Mouse (Mus musculus): ENCODE data around the gene Klrb1f.
"Not testable (repeated sequence)": the region's sequence is repeated elsewhere in the genome, so short reads cannot be mapped to it uniquely, and the experiment has no call there.

Klrb1f gene

GRCm38 (mm10) chr6:129048857-129049473 is 3.3 kb downstream of the Klrb1f start:
- in situ Hi-C loops (cut with MboI, MseI): no loop called here

- in situ Hi-C loops (cut with MboI, MseI): no loop called here
Measured at GRCm38 (mm10) chr6:129049596-129050251, 4.0 kb downstream of the Klrb1f start.

DNA sequence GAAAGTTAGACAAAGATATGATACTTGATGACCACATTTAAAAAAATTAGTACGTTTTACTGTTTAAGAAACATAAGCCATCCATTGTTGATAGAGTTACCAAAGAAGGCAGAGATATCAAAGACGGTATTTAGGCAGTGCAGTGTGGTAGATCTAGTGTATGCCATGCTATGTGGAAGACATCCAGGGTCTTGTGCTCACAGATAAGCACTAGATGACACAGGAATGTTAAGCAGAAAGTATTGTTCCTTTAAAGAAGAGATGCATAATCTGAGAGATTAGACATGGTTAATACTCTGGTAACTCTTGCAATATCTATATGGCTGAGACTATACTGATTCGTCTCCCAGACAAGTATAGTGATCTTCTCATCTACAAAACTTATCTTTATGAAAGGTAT is 5.4 kb downstream of the Klrb1f start:
- in situ Hi-C loops (cut with MboI, MseI): no loop called here

- in situ Hi-C loops (cut with MboI, MseI): no loop called here
Measured at GRCm38 (mm10) chr6:129051731-129052130, 6.0 kb downstream of the Klrb1f start.

DNA sequence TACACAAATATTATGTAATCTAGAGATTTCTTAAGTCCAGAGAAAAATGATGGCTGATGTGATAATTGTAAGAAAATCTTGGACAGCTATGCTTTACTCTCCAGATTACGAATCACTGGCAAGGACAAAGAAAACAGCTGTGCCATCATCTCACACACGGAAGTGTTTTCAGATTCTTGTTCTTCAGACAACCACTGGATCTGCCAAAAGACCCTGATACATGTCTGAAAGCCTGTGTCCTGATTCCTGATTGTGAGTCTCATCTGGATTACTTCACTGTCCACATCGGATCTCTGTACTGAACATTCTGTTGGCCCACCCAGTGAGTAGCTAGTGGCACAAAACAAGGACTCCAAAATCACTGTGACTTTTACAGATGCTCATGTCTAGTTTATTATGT is 10.5 kb downstream of the Klrb1f start:
- in situ Hi-C loops (cut with MboI, MseI): no loop called here

GRCm38 (mm10) chr6:129058013-129058412 is 12.3 kb downstream of the Klrb1f start:
- in situ Hi-C loops (cut with MboI, MseI): no loop called here

GRCm38 (mm10) chr6:129065407-129065806 is 19.7 kb downstream of the Klrb1f start:
- in situ Hi-C loops (cut with MboI, MseI): loop anchor here (5.0 kb wide), 2 partner anchors 213 to 297 kb away; no protein-coding TSS in a partner anchor

DNA sequence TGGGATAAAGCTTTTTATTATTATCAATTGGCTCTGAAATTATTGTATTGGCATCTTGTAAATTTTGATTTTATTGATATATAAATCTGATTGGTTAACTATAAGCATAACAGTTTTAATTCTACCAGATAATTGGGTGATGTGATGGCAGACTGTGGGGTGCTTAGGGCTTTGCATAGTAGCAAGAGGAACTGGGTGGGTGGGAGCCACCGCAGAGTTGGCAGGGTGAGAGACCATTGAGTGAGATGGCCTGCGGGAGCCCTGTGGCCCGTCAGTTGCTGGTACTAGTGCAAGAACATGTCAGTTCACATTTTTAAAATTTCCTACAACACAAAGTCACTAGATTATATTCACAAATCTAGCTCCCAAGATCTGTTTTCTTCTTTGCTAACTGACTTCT is 20.2 kb downstream of the Klrb1f start:
- in situ Hi-C loops (cut with MboI, MseI): loop anchor here (5.0 kb wide), 2 partner anchors 214 to 296 kb away; no protein-coding TSS in a partner anchor

- in situ Hi-C loops (cut with MboI, MseI): loop anchor here (5.0 kb wide), 2 partner anchors 214 to 296 kb away; no protein-coding TSS in a partner anchor
Measured at GRCm38 (mm10) chr6:129066530-129066929, 20.8 kb downstream of the Klrb1f start.

- in situ Hi-C loops (cut with MboI, MseI): loop anchor here (5.0 kb wide), 2 partner anchors 215 to 295 kb away; no protein-coding TSS in a partner anchor
Measured at GRCm38 (mm10) chr6:129066986-129067385, 21.3 kb downstream of the Klrb1f start.

DNA sequence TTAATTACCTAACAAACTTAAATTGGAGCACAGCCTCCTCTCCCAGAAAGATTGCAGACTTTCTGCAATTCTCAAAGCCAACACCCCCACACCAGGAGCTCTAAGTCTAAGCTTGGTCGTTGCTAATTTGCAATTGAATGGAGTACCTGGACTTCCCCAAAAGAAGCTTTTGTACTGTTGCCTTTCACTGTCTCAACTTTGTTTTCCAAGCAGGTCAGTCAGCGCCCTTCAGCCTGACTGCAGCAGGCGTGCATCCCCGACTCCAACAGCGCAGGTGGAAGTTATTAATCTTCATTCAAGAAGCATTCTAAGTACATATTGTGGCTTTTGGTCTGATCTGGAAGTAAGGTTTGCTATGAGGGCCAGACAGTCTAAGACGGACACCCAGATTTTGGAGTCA is 39.4 kb downstream of the Klrb1f start:
- in situ Hi-C loops (cut with MboI, MseI): no loop called here

- in situ Hi-C loops (cut with MboI, MseI): not testable (repeated sequence)
Measured at GRCm38 (mm10) chr6:129086031-129086430, 40.3 kb downstream of the Klrb1f start.

GRCm38 (mm10) chr6:129088161-129088560 is 42.5 kb downstream of the Klrb1f start:
- in situ Hi-C loops (cut with MboI, MseI): no loop called here

- in situ Hi-C loops (cut with MboI, MseI): not testable (repeated sequence)
Measured at GRCm38 (mm10) chr6:129088596-129088995, 42.9 kb downstream of the Klrb1f start.

DNA sequence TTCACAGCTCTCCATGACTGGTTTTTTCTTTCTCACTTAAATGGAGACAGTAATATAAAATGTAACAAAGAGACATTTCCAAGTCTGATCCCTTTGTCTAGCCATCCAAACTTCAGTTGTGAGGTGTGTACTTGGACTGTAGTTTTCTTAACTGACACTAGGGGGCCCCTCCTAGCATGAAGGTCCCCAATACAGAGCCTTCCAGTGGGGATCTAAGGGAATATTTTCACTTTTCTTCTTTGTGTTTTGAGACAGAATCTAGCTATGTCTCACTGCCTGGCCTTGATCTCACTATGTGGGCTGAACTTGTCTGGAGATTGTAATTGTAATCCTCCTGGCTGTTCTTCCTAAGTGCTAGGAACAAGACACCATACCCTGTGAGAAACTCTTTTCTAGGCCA is 49.5 kb downstream of the Klrb1f start:
- in situ Hi-C loops (cut with MboI, MseI): loop anchor here (5.0 kb wide), 1 partner anchor 157 kb away; no protein-coding TSS in a partner anchor

DNA sequence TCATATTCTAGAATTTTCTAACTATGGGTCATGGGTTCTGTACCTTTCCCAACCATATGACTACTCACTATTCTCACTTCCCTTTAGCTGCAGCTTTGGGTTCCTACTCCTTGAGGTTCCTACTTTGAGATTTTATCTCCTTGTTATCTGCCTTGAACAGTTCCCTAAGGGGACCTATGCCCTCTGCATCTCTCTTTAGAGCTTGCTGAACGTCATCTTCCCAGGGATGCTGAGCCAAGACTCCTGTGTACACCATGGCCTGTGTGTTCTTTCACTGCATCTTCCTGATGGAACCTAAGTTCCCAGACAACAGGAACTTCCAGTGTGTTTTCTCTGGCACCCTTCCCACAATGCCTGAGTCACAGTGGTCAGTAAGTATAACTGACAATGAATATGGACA is 52.2 kb downstream of the Klrb1f start:
- in situ Hi-C loops (cut with MboI, MseI): loop anchor here (5.0 kb wide), 1 partner anchor 154 kb away; no protein-coding TSS in a partner anchor

DNA sequence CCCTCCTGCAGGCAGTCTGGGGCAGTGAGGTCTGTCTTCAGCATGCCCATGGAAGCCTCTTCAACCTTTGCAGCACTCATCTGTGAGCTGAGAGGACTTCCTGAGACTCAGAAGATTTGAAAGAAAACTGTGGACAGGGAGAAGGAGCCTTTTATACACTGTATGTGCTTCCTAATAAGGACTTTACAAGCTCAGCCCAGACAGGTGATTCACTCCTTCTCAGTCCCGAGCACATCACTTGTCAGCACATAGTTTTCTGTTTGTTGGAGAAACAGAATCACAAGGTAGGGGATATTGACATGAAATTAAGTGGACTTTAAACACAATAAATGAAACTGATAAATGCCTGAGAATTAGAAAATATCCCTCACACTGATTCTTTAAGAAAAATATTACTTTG is 55.1 kb downstream of the Klrb1f start, which contains the start of gene Clec2e:
Clec2e (minus strand) TSS at position 120 of the 400 bp plus-strand sequence.
- in situ Hi-C loops (cut with MboI, MseI): not testable (repeated sequence)

- in situ Hi-C loops (cut with MboI, MseI): no loop called here
Measured at GRCm38 (mm10) chr6:129101604-129102003, 55.9 kb downstream of the Klrb1f start.

DNA sequence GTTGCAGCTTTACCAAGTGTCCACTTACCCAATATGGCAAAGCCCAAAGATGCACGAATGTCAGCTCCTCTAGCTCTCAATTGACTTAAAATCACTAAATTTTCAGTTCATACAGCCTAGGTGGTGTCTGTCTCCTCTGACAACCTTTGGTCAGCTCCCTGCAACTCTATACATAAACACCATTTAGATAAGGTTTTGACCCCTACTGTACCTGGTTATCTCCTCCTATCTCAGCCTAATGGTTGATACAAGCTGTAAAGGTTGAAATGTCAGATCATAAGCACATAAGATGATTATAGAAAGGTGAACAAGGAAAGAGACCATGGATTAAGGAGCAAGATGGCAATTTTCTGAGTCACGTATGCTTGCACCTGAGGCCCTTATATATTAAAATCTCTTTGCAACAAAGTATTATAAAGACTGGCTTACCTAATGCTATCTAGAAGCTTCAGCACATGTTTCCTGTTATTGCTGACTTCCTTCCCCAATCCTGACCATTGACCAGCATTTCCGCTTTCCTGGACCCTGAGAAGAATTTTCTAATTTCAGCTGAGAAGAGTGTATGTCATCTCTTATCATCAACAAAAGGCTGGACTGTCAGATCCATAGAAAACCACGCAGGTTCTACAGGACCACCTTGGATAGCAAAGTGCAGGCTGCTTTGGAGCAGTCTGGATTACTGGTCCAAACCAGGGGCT is 57.3 kb downstream of the Klrb1f start:
- in situ Hi-C loops (cut with MboI, MseI): no loop called here
